Mouse (Mus musculus) myocyte (in vitro differentiated cells): ENCODE measurements around the gene Ak5. TPM values are rescaled to one million over a fixed set of nuclear protein-coding genes. Genes with fewer than 3 reads are reported as not detected.
A peak's percentile ranks its signal among the peaks of the same experiment; 100 is the strongest.

ENCODE experiments used
- H3K27me3 ChIP-seq: one replicate; pipeline ENCODE4 v1.6.1; 2011; ENCODE audit not compliant: control insufficient read depth, insufficient read depth, insufficient read length
- H3K36me3 ChIP-seq: one replicate; pipeline ENCODE4 v1.6.1; 2011; ENCODE audit not compliant: control insufficient read depth, insufficient read depth
- H3K4me2 ChIP-seq: one replicate; pipeline ENCODE4 v1.6.1; 2011; ENCODE audit warnings: low read depth, control low read depth
- H3K4me3 ChIP-seq: one replicate; pipeline ENCODE4 v1.5.1; 2011; ENCODE audit warnings: mild to moderate bottlenecking, control low read depth, moderate library complexity
- H3K79me2 ChIP-seq: one replicate; pipeline ENCODE4 v1.6.1; 2011; ENCODE audit not compliant: control insufficient read depth, insufficient read depth
- H3ac ChIP-seq: one replicate; pipeline ENCODE4 v1.6.1; 2011; ENCODE audit not compliant: control insufficient read depth, insufficient read length
- CEBPB ChIP-seq: IDR thresholded peaks from 2 replicates; pipeline ENCODE4 v1.6.1; 2011; ENCODE audit warnings: mild to moderate bottlenecking, moderate library complexity; ENCODE audit not compliant: poor library complexity, insufficient read depth, severe bottlenecking
- E2F4 ChIP-seq: IDR thresholded peaks from one replicate; pipeline ENCODE4 v1.6.1; 2011; ENCODE audit warnings: mild to moderate bottlenecking, control low read depth, moderate library complexity; ENCODE audit not compliant: insufficient read depth
- MAX ChIP-seq: IDR thresholded peaks from one replicate; pipeline ENCODE4 v1.6.1; 2011; ENCODE audit warnings: low read depth, mild to moderate bottlenecking, control low read depth
- MYOD1 ChIP-seq, 3 experiments: IDR thresholded peaks; one replicate each; pipeline ENCODE4 v1.6.1; 2011; ENCODE audit warnings: control low read depth in 2 of 3, low read depth in 2 of 3, mild to moderate bottlenecking in 2 of 3, moderate library complexity in 1 of 3; ENCODE audit not compliant: insufficient read length in 2 of 3, control insufficient read depth in 1 of 3
- MYOG ChIP-seq, 3 experiments: IDR thresholded peaks; one replicate each; pipeline ENCODE4 v1.6.1; 2011; ENCODE audit warnings: control low read depth in 2 of 3, low read depth in 2 of 3, mild to moderate bottlenecking in 2 of 3; ENCODE audit not compliant: insufficient read length in 2 of 3, control insufficient read depth in 1 of 3, insufficient read depth in 1 of 3
- POLR2A ChIP-seq: IDR thresholded peaks from one replicate; pipeline ENCODE4 v1.6.1; 2011; ENCODE audit warnings: low read depth, mild to moderate bottlenecking, control low read depth, moderate library complexity; ENCODE audit not compliant: insufficient read length
- POLR2AphosphoS2 ChIP-seq: IDR thresholded peaks from one replicate; pipeline ENCODE4 v1.6.1; 2011; ENCODE audit warnings: low read depth, control low read depth; ENCODE audit not compliant: insufficient read length
- REST ChIP-seq: IDR thresholded peaks from one replicate; pipeline ENCODE4 v1.6.1; 2011; ENCODE audit warnings: mild to moderate bottlenecking, control low read depth, moderate library complexity; ENCODE audit not compliant: insufficient read depth, insufficient read length
- SRF ChIP-seq: IDR thresholded peaks from one replicate; pipeline ENCODE4 v1.6.1; 2011; ENCODE audit warnings: low read depth; ENCODE audit not compliant: control insufficient read depth, insufficient read length
- TCF12 ChIP-seq: IDR thresholded peaks from one replicate; pipeline ENCODE4 v1.6.1; 2011; ENCODE audit warnings: mild to moderate bottlenecking, control low read depth; ENCODE audit not compliant: poor library complexity, insufficient read depth, severe bottlenecking
- TCF3 ChIP-seq: IDR thresholded peaks from one replicate; pipeline ENCODE4 v1.6.1; 2011; ENCODE audit warnings: low read depth, control low read depth; ENCODE audit not compliant: insufficient read length
- USF1 ChIP-seq: IDR thresholded peaks from one replicate; pipeline ENCODE4 v1.6.1; 2011; ENCODE audit warnings: low read depth, mild to moderate bottlenecking, control low read depth, moderate library complexity
- polyA plus RNA-seq: library from polyadenylated mRNA; unstranded; fragments of >200 nt; fragmentation: generic; extraction: Trizol; gene quantifications from one replicate; pipeline ENCODE4 v1.2.1, GENCODE M21; 2012; ENCODE audit warnings: missing spikeins

The Ak5 gene
- polyA plus RNA-seq, 1 experiment = 2.2 TPM

- Histone ChIP-seq H3K79me2 (no peaks in the 10 kb centered on the region), H3K27me3 (no peaks in the 10 kb centered on the region), H3ac (no peak overlapping the region), H3K4me2 (peak overlapping the region; percentile 47), H3K4me3 (no peak overlapping the region), H3K36me3 (no peaks in the 10 kb centered on the region)
- TF ChIP-seq TCF12 = no peak
- TF ChIP-seq SRF = no peak
- no peak for TF ChIP-seq REST
- no peak for TF ChIP-seq USF1
- no peak for TF ChIP-seq POLR2A
- no peak for TF ChIP-seq TCF3
- TF ChIP-seq MYOG (IDR thresholded peaks at IDR 0.05; ENCODE audit: control insufficient read depth in 1 of 3, insufficient read depth in 1 of 3, insufficient read length in 2 of 3, low read depth in 2 of 3) = peak in 2 of 3 experiments; percentile 4 to 47
- peak in 2 of 3 experiments; percentile 8 to 75 for TF ChIP-seq MYOD1 (IDR thresholded peaks at IDR 0.05; ENCODE audit: control insufficient read depth in 1 of 3, insufficient read length in 2 of 3, low read depth in 2 of 3)
- no peak for TF ChIP-seq E2F4
- TF ChIP-seq POLR2AphosphoS2 = no peak
- no peak for TF ChIP-seq CEBPB
- TF ChIP-seq MAX = no peak
These were observed 171.1 kb downstream of the Ak5 start for GRCm38 (mm10) chr3:152497084-152497483.

GRCm38 (mm10) chr3:152495415-152495898 lies 172.7 kb downstream of the Ak5 start:
- Histone ChIP-seq H3K27me3 (no peaks in the 10 kb centered on the region), H3K4me2 (peak overlapping the region; percentile 16), H3K79me2 (no peaks in the 10 kb centered on the region), H3K36me3 (no peaks in the 10 kb centered on the region), H3ac (no peak overlapping the region), H3K4me3 (no peak overlapping the region)
- TF ChIP-seq E2F4 = no peak
- TF ChIP-seq REST = no peak
- peak; percentile 86 to 99 (median 98) for TF ChIP-seq MYOD1 (IDR thresholded peaks at IDR 0.05; ENCODE audit: control insufficient read depth in 1 of 3, insufficient read length in 2 of 3, low read depth in 2 of 3)
- no peak for TF ChIP-seq SRF
- peak; percentile 33 for TF ChIP-seq USF1
- peak; percentile 89 for TF ChIP-seq TCF3
- TF ChIP-seq POLR2AphosphoS2 = no peak
- TF ChIP-seq TCF12 = peak; percentile 95
- TF ChIP-seq POLR2A = no peak
- no peak for TF ChIP-seq MAX
- TF ChIP-seq CEBPB = no peak
- TF ChIP-seq MYOG (IDR thresholded peaks at IDR 0.05; ENCODE audit: control insufficient read depth in 1 of 3, insufficient read depth in 1 of 3, insufficient read length in 2 of 3, low read depth in 2 of 3) = peak; percentile 97 to 100 (median 99)

- H3K27me3 ChIP-seq = no peaks in the 10 kb centered on the region
- H3K4me2 ChIP-seq = peak overlapping the region; percentile 16
- H3K36me3 ChIP-seq = no peaks in the 10 kb centered on the region
- H3K79me2 ChIP-seq = no peaks in the 10 kb centered on the region
- no peak overlapping the region for H3K4me3 ChIP-seq
- no peak overlapping the region for H3ac ChIP-seq
- TF ChIP-seq CEBPB (no peak), MYOG (IDR thresholded peaks at IDR 0.05; ENCODE audit: control insufficient read depth in 1 of 3, insufficient read depth in 1 of 3, insufficient read length in 2 of 3, low read depth in 2 of 3) (peak in 1 of 3 experiments; percentile 25), REST (no peak), MYOD1 (IDR thresholded peaks at IDR 0.05; ENCODE audit: control insufficient read depth in 1 of 3, insufficient read length in 2 of 3, low read depth in 2 of 3) (peak in 1 of 3 experiments; percentile 62)
These were observed 173.3 kb downstream of the Ak5 start for GRCm38 (mm10) chr3:152494667-152495360.

GRCm38 (mm10) chr3:152493813-152494212 lies 174.3 kb downstream of the Ak5 start:
- H3K36me3 ChIP-seq = no peaks in the 10 kb centered on the region
- H3K27me3 ChIP-seq = no peaks in the 10 kb centered on the region
- no peaks in the 10 kb centered on the region for H3K79me2 ChIP-seq
- no peak for TF ChIP-seq CEBPB
- TF ChIP-seq TCF3 = no peak
- no peak for TF ChIP-seq USF1
- no peak for TF ChIP-seq MYOG (IDR thresholded peaks at IDR 0.05; ENCODE audit: control insufficient read depth in 1 of 3, insufficient read depth in 1 of 3, insufficient read length in 2 of 3, low read depth in 2 of 3)
- no peak for TF ChIP-seq SRF
- no peak for TF ChIP-seq MAX
- TF ChIP-seq E2F4 = no peak
- no peak for TF ChIP-seq POLR2A
- TF ChIP-seq REST = no peak
- TF ChIP-seq TCF12 = no peak
- no peak for TF ChIP-seq POLR2AphosphoS2
- no peak overlapping the region for H3ac ChIP-seq
- no peak overlapping the region for H3K4me2 ChIP-seq
- H3K4me3 ChIP-seq = no peak overlapping the region

GRCm38 (mm10) chr3:152492241-152492640 lies 175.9 kb downstream of the Ak5 start:
- H3K36me3 ChIP-seq = no peaks in the 10 kb centered on the region
- TF ChIP-seq E2F4 (no peak), TCF12 (no peak), POLR2A (no peak), REST (no peak), CEBPB (no peak), POLR2AphosphoS2 (no peak), TCF3 (no peak), MYOG (IDR thresholded peaks at IDR 0.05; ENCODE audit: control insufficient read depth in 1 of 3, insufficient read depth in 1 of 3, insufficient read length in 2 of 3, low read depth in 2 of 3) (no peak), MAX (no peak), SRF (no peak), USF1 (no peak), MYOD1 (IDR thresholded peaks at IDR 0.05; ENCODE audit: control insufficient read depth in 1 of 3, insufficient read length in 2 of 3, low read depth in 2 of 3) (no peak)
- H3ac ChIP-seq = no peak overlapping the region
- no peak overlapping the region for H3K4me2 ChIP-seq
- no peak overlapping the region for H3K4me3 ChIP-seq
- H3K27me3 ChIP-seq = no peaks in the 10 kb centered on the region
- H3K79me2 ChIP-seq = no peaks in the 10 kb centered on the region
